Mouse (Mus musculus) layer of hippocampus, adult 11-12 months (tissue): ENCODE results near the gene 4930518I15Rik.
"Not testable (repeated sequence)": the region's sequence is repeated elsewhere in the genome, so short reads cannot be mapped to it uniquely, and the experiment has no call there.

ENCODE experiments used
- DNase-seq: peaks from one replicate; pipeline ENCODE4 v3.0.0; 2022; ENCODE audit warnings: low spot score

Gene 4930518I15Rik

GRCm38 (mm10) chr2:156842711-156843110, 15.0 kb downstream of the 4930518I15Rik start:
- DNase-seq: no peak

GRCm38 (mm10) chr2:156841841-156842706, 15.7 kb downstream of the 4930518I15Rik start:
- no peak for DNase-seq

- peak; percentile 56 for DNase-seq
These were observed 16.5 kb downstream of the 4930518I15Rik start for GRCm38 (mm10) chr2:156841028-156841840.

GRCm38 (mm10) chr2:156840301-156841027, 17.3 kb downstream of the 4930518I15Rik start:
- peak; percentile 29 for DNase-seq

GRCm38 (mm10) chr2:156839319-156840191, 18.2 kb downstream of the 4930518I15Rik start, which contains the start of gene Tgif2:
Gene Tgif2, plus strand, starts transcription at chr2:156840007.
- no peak for DNase-seq

- no peak for DNase-seq
These were observed 18.9 kb downstream of the 4930518I15Rik start for GRCm38 (mm10) chr2:156838839-156839238.

GRCm38 (mm10) chr2:156834336-156834735, 23.4 kb downstream of the 4930518I15Rik start:
- no peak for DNase-seq

- not testable (repeated sequence) for DNase-seq
These were observed 32.6 kb downstream of the 4930518I15Rik start for GRCm38 (mm10) chr2:156825128-156825527.

GRCm38 (mm10) chr2:156816116-156816515, 41.6 kb downstream of the 4930518I15Rik start:
- DNase-seq: no peak

GRCm38 (mm10) chr2:156815412-156815811, 42.3 kb downstream of the 4930518I15Rik start:
- no peak for DNase-seq

- DNase-seq: no peak
These were observed 42.9 kb downstream of the 4930518I15Rik start for GRCm38 (mm10) chr2:156814893-156815292.

GRCm38 (mm10) chr2:156814344-156814801, 43.4 kb downstream of the 4930518I15Rik start:
- DNase-seq: no peak

- DNase-seq: no peak
These were observed 46.2 kb downstream of the 4930518I15Rik start for GRCm38 (mm10) chr2:156811556-156811955.

GRCm38 (mm10) chr2:156810716-156811115, 47.0 kb downstream of the 4930518I15Rik start:
- no peak for DNase-seq

GRCm38 (mm10) chr2:156809579-156809978, 48.2 kb downstream of the 4930518I15Rik start:
- DNase-seq: peak; percentile 77

GRCm38 (mm10) chr2:156806886-156807285, 50.9 kb downstream of the 4930518I15Rik start:
- no peak for DNase-seq
